Mouse (Mus musculus): ENCODE results near the gene Nphp4.
"Not testable (repeated sequence)": the region's sequence is repeated elsewhere in the genome, so short reads cannot be mapped to it uniquely, and the experiment has no call there.

Nphp4 gene

GRCm38 (mm10) chr4:152478224-152478567 lies 1.7 kb downstream of the Nphp4 start:
- DNase-seq (ENCODE audit: low read depth), result no peak

GRCm38 (mm10) chr4:152480426-152480825 lies 3.9 kb downstream of the Nphp4 start:
- DNase-seq (ENCODE audit: low read depth), result no peak

- DNase-seq (ENCODE audit: low read depth), result no peak
These were observed 11.5 kb downstream of the Nphp4 start for GRCm38 (mm10) chr4:152488046-152488445.

- DNase-seq (ENCODE audit: low read depth), result no peak
These were observed 13.8 kb downstream of the Nphp4 start for GRCm38 (mm10) chr4:152490311-152490710.

- DNase-seq (ENCODE audit: low read depth), result no peak
These were observed 14.9 kb downstream of the Nphp4 start for GRCm38 (mm10) chr4:152491250-152491899.

GRCm38 (mm10) chr4:152494360-152494879 lies 17.9 kb downstream of the Nphp4 start:
- DNase-seq (ENCODE audit: low read depth), result no peak

- DNase-seq (ENCODE audit: low read depth), result no peak
These were observed 35.9 kb downstream of the Nphp4 start for GRCm38 (mm10) chr4:152512221-152512925.

GRCm38 (mm10) chr4:152514884-152515283 lies 38.4 kb downstream of the Nphp4 start:
- DNase-seq (ENCODE audit: low read depth), result no peak

GRCm38 (mm10) chr4:152519106-152519505 lies 42.6 kb downstream of the Nphp4 start:
- no peak for DNase-seq (ENCODE audit: low read depth)

- peak; percentile 33 for DNase-seq (ENCODE audit: low read depth)
These were observed 43.6 kb downstream of the Nphp4 start for GRCm38 (mm10) chr4:152520083-152520482.

- DNase-seq (ENCODE audit: low read depth), result no peak
These were observed 56.4 kb downstream of the Nphp4 start for GRCm38 (mm10) chr4:152532872-152533271.

- DNase-seq (ENCODE audit: low read depth), result no peak
These were observed 63.2 kb downstream of the Nphp4 start for GRCm38 (mm10) chr4:152539756-152540155.

- DNase-seq (ENCODE audit: low read depth), result no peak
These were observed 64.7 kb downstream of the Nphp4 start for GRCm38 (mm10) chr4:152541172-152541571.

- no peak for DNase-seq (ENCODE audit: low read depth)
These were observed 65.9 kb downstream of the Nphp4 start for GRCm38 (mm10) chr4:152542447-152542846.

- no peak for DNase-seq (ENCODE audit: low read depth)
These were observed 70.0 kb downstream of the Nphp4 start for GRCm38 (mm10) chr4:152546481-152546880.

GRCm38 (mm10) chr4:152547886-152548663 lies 71.6 kb downstream of the Nphp4 start:
- no peak for DNase-seq (ENCODE audit: low read depth)

- DNase-seq (ENCODE audit: low read depth), result no peak
These were observed 73.1 kb downstream of the Nphp4 start for GRCm38 (mm10) chr4:152549507-152550202.

GRCm38 (mm10) chr4:152550203-152550549 lies 73.7 kb downstream of the Nphp4 start:
- no peak for DNase-seq (ENCODE audit: low read depth)

GRCm38 (mm10) chr4:152553582-152554285 lies 77.2 kb downstream of the Nphp4 start:
- DNase-seq (ENCODE audit: low read depth), result no peak

GRCm38 (mm10) chr4:152554421-152554820 lies 77.9 kb downstream of the Nphp4 start:
- DNase-seq (ENCODE audit: low read depth), result no peak

- DNase-seq (ENCODE audit: low read depth), result not testable (repeated sequence)
These were observed 79.3 kb downstream of the Nphp4 start for GRCm38 (mm10) chr4:152555806-152556205.

GRCm38 (mm10) chr4:152558246-152558645 lies 81.7 kb downstream of the Nphp4 start:
- DNase-seq (ENCODE audit: low read depth), result no peak

All from fibroblast of lung, adult 2 months (primary cell).